Mouse (Mus musculus) olfactory bulb, adult 2 months (tissue): ENCODE data around the gene Gprc5c.

Source experiments
- CTCF ChIP-seq: fragments of 200-500 bp; IDR thresholded peaks from 2 replicates; pipeline ENCODE4 v1.5.1; 2012; ENCODE audit warnings: low read depth, mild to moderate bottlenecking, low read length, moderate library complexity; ENCODE audit not compliant: insufficient read depth
- POLR2A ChIP-seq: fragments of 200-500 bp; IDR thresholded peaks from 2 replicates; pipeline ENCODE4 v1.6.1; 2012; ENCODE audit warnings: mild to moderate bottlenecking, low read depth, low read length, moderate library complexity; ENCODE audit not compliant: insufficient read depth

GRCm38 (mm10) chr11:114873022-114873817 lies 22.3 kb downstream of the Gprc5c start:
- TF ChIP-seq CTCF, result no peak
- TF ChIP-seq POLR2A, result no peak
